Mouse (Mus musculus) MEL (cell line): ENCODE results near the gene Ubl3.

ENCODE experiments used
- CTCF ChIP-seq, 3 experiments: IDR thresholded peaks in 2 of 3; conservative IDR thresholded peaks in 1 of 3; 2 replicates each; pipeline ENCODE4 v1.5.1; 2011 to 2012; ENCODE audit warnings: low read length in 3 of 3, low read depth in 2 of 3, mild to moderate bottlenecking in 2 of 3, improper control_type of control experiment in 1 of 3, inconsistent platforms in 1 of 3, mixed read lengths in 1 of 3, moderate library complexity in 1 of 3; ENCODE audit not compliant: control insufficient read depth in 1 of 3, insufficient read depth in 1 of 3, poor library complexity in 1 of 3, severe bottlenecking in 1 of 3
- EP300 ChIP-seq, 2 experiments: IDR thresholded peaks; 2 replicates each; pipeline ENCODE4 v1.6.1; 2011; ENCODE audit warnings: improper control_type of control experiment in 2 of 2, low read length in 2 of 2, low read depth in 1 of 2, mild to moderate bottlenecking in 1 of 2
- GABPA ChIP-seq: IDR thresholded peaks from 2 replicates; pipeline ENCODE4 v1.6.1; 2012; ENCODE audit warnings: low read depth, mild to moderate bottlenecking, inconsistent platforms, low read length, improper control_type of control experiment, moderate library complexity
- HCFC1 ChIP-seq: IDR thresholded peaks from 2 replicates; pipeline ENCODE4 v1.6.1; 2012; ENCODE audit warnings: low read depth, mild to moderate bottlenecking, inconsistent platforms, low read length, improper control_type of control experiment, moderate library complexity
- POLR2A ChIP-seq, 2 experiments: IDR thresholded peaks; 2 replicates each; pipeline ENCODE4 v1.6.1; 2011 to 2012; ENCODE audit warnings: low read length in 2 of 2, mild to moderate bottlenecking in 2 of 2, control low read depth in 1 of 2, improper control_type of control experiment in 1 of 2, low read depth in 1 of 2, moderate library complexity in 1 of 2; ENCODE audit not compliant: control insufficient read depth in 1 of 2, insufficient read depth in 1 of 2, poor library complexity in 1 of 2
- SIN3A ChIP-seq: IDR thresholded peaks from 2 replicates; pipeline ENCODE4 v1.6.1; 2012; ENCODE audit warnings: low read length, improper control_type of control experiment, inconsistent platforms
- USF1 ChIP-seq: IDR thresholded peaks from 2 replicates; pipeline ENCODE4 v1.6.1; 2014; ENCODE audit warnings: low read depth, mild to moderate bottlenecking, inconsistent platforms, low read length, improper control_type of control experiment, moderate library complexity
- USF2 ChIP-seq, 2 experiments: IDR thresholded peaks; 2 replicates each; pipeline ENCODE4 v1.6.1; 2011 to 2012; ENCODE audit warnings: improper control_type of control experiment in 2 of 2, low read length in 2 of 2, borderline replicate concordance in 1 of 2, inconsistent platforms in 1 of 2, low read depth in 1 of 2, mild to moderate bottlenecking in 1 of 2; ENCODE audit not compliant: insufficient read depth in 1 of 2
- ZNF384 ChIP-seq: IDR thresholded peaks from 2 replicates; pipeline ENCODE4 v1.6.1; 2012; ENCODE audit warnings: low read depth, mild to moderate bottlenecking, inconsistent platforms, low read length, improper control_type of control experiment

- TF ChIP-seq ZNF384 (no peak), CTCF (IDR thresholded peaks at IDR 0.05 in 2 of 3, conservative IDR thresholded peaks at IDR 0.05 in 1 of 3; ENCODE audit: control insufficient read depth in 1 of 3, insufficient read depth in 1 of 3, low read depth in 2 of 3, low read length in 3 of 3, poor library complexity in 1 of 3, severe bottlenecking in 1 of 3) (no peak), USF2 (IDR thresholded peaks at IDR 0.05; ENCODE audit: borderline replicate concordance in 1 of 2, insufficient read depth in 1 of 2, low read depth in 1 of 2, low read length in 2 of 2) (no peak), GABPA (no peak), POLR2A (IDR thresholded peaks at IDR 0.05; ENCODE audit: control insufficient read depth in 1 of 2, insufficient read depth in 1 of 2, low read depth in 1 of 2, low read length in 2 of 2, poor library complexity in 1 of 2) (no peak), USF1 (no peak), HCFC1 (no peak), EP300 (IDR thresholded peaks at IDR 0.05; ENCODE audit: low read depth in 1 of 2, low read length in 2 of 2) (no peak), SIN3A (no peak)
These were observed 5.9 kb upstream of the Ubl3 start for GRCm38 (mm10) chr5:148558472-148558871.
